Mouse (Mus musculus): ENCODE measurements around the gene Ppp3ca.

DNA sequence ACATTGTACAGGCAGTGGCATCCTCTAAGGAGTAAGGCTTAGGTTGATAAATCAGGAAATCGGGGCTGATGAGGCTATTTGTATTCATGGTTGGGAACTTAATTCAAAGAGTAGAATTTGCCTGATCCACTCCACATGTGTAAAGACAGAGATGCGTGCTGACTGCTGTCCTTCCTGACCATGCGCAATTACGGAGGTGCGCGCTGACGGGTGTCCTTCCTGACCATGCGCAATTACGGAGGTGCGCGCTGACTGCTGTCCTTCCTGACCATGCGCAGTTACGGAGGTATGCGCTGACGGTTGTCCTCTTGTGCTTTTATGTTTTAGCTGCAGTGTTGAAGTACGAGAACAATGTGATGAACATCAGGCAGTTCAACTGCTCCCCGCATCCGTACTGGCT is 232.9 kb downstream of the Ppp3ca start:
- no peak for TF ChIP-seq POLR2A (IDR thresholded peaks at IDR 0.05; ENCODE audit: low read depth, low read length)
- TF ChIP-seq CTCF (IDR thresholded peaks at IDR 0.05; ENCODE audit: extremely low read depth, insufficient read length, insufficient replicate concordance, low read depth, low read length) = no peak

All from small intestine, adult 2 months (tissue).